Mouse (Mus musculus) lung, embryonic 14.5 days (tissue): ENCODE measurements around the gene Urad. TPM values are rescaled to one million over a fixed set of nuclear protein-coding genes. Genes with fewer than 3 reads are reported as not detected.

Experiments
- ATAC-seq: fragments of 200-750 bp; cut with Nextera tagmentation; 2 replicates; pipeline ENCODE4 v1.8.0; 2017; ENCODE audit warnings: mild to moderate bottlenecking, moderate TSS enrichment, moderate library complexity; ENCODE audit not compliant: insufficient read depth
- DNase-seq: peaks from one replicate; pipeline ENCODE4 v3.0.0-alpha.2; 2015
- H3K27ac ChIP-seq: fragments of 300-500 bp; sonication (generic); 2 replicates; pipeline ENCODE4 v1.5.1; 2014; ENCODE audit warnings: low read depth, mild to moderate bottlenecking, moderate library complexity
- H3K27me3 ChIP-seq: fragments of 300-500 bp; sonication (generic); 2 replicates; pipeline ENCODE4 v1.6.1; 2014; ENCODE audit warnings: low read length, control low read depth; ENCODE audit not compliant: insufficient read depth
- H3K36me3 ChIP-seq: fragments of 300-500 bp; sonication (generic); 2 replicates; pipeline ENCODE4 v1.6.1; 2014; ENCODE audit warnings: control low read depth; ENCODE audit not compliant: insufficient read depth
- H3K4me1 ChIP-seq: fragments of 300-500 bp; sonication (generic); 2 replicates; pipeline ENCODE4 v1.6.1; 2014; ENCODE audit warnings: antibody characterized with exemption, control low read depth; ENCODE audit not compliant: insufficient read depth
- H3K4me2 ChIP-seq: fragments of 300-500 bp; sonication (generic); 2 replicates; pipeline ENCODE4 v1.6.1; 2014; ENCODE audit warnings: mild to moderate bottlenecking
- H3K4me3 ChIP-seq: fragments of 300-500 bp; sonication (generic); 2 replicates; pipeline ENCODE4 v1.5.1; 2014; ENCODE audit warnings: low read depth, low read length
- H3K9ac ChIP-seq: fragments of 300-500 bp; sonication (generic); 2 replicates; pipeline ENCODE4 v1.6.1; 2014
- H3K9me3 ChIP-seq: fragments of 300-500 bp; sonication (generic); 2 replicates; pipeline ENCODE4 v1.6.1; 2016; ENCODE audit warnings: low read depth, low read length, control low read depth
- CTCF ChIP-seq: IDR thresholded peaks from 2 replicates; pipeline ENCODE4 v1.5.1; 2016; ENCODE audit warnings: antibody characterized with exemption, low read depth
- WGBS: fragments of 180-500 bp; shearing (Covaris S2); extraction: QIAGEN DNeasy Blood & Tissue Kit; methylation state at CpG from one replicate; pipeline ENCODE4 v1.1.7; 2014; 5-methylcytosine and 5-hydroxymethylcytosine counted together
- polyA plus RNA-seq: library from polyadenylated mRNA; unstranded; fragments of >200 nt; fragmentation: Nextera tagmentation; extraction: Ambion mirVana; gene quantifications from 2 replicates; pipeline ENCODE4 v1.2.1, GENCODE M21; 2014

Gene Urad
- polyA plus RNA-seq, 1 experiment from 2014 or later, result not detected

DNA sequence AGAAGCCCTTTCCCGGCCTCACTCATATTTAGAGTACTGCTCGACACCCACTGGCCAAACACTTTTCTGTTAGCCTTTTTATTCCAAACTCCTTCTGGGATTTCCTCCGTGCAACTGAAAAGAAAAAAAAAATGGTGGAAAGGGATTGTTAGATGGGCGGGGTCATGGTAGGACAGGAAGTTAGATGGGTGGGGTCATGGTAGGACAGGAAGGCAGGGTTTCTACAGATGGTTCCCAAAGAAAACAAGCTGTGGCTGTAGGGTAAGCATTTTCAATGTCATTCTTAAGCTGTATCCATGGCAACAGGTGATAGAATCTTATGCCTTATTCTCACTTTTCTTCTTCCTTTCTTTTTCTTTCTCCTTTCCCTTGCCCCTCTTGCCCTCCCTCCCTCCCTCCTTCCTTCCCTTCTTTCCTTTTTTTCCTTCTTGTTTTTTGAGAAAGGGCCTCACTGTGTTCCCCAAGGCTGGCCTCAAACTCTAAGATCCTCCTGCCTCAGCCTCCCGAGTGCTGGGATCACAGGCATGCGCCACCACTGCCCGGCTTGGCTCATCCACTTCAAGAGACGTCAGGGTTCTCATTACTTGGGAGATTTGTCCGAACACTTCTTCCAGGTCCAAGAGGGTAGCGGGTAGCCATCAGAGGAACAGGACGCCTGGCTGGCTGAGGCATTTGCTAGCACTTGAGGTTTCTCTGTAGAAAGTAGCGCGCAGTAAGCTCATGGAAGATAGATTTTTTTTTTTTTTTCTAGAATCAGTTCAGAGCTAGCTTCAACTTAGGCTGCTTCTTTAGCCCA lies 34.2 kb upstream of the Urad start:
- no peak overlapping the region for H3K9ac ChIP-seq
- no peak overlapping the region for H3K4me3 ChIP-seq
- no peaks in the 10 kb centered on the region for H3K27me3 ChIP-seq
- DNase-seq (no peak), ATAC-seq (no peak)
- H3K4me1 ChIP-seq, result no peaks in the 10 kb centered on the region
- H3K9me3 ChIP-seq, result no peaks in the 10 kb centered on the region
- H3K36me3 ChIP-seq, result no peaks in the 10 kb centered on the region
- WGBS, result 87% methylated on average over 13 of the region's 13 CpGs
- no peak overlapping the region for H3K4me2 ChIP-seq
- TF ChIP-seq CTCF, result no peak
- no peak overlapping the region for H3K27ac ChIP-seq

DNA sequence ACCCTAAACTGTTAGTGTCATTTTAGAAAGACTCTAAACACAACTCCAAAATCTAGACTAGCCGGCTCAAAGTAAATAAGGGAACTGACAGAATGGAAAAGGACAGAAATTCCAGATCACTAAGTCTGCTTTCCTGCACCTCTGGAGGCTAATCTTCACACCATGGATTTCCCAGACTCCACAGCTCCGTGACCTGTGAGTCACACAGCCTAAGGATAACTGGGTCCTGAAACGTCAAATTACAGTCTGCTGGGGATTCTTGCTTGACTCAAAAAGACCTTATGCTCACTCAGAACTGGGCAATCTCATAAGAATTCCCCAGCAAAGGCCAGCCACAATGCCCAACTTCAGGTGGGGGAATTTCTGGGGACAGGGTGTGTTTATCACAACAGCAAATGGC lies 33.5 kb upstream of the Urad start:
- Histone ChIP-seq H3K27ac (no peak overlapping the region), H3K4me3 (no peak overlapping the region), H3K27me3 (no peaks in the 10 kb centered on the region), H3K9ac (no peak overlapping the region), H3K4me1 (no peaks in the 10 kb centered on the region), H3K9me3 (no peaks in the 10 kb centered on the region), H3K4me2 (no peak overlapping the region), H3K36me3 (no peaks in the 10 kb centered on the region)
- no peak for DNase-seq
- WGBS, result 50% methylated on average over 3 of the region's 3 CpGs
- TF ChIP-seq CTCF, result no peak
- ATAC-seq, result no peak

DNA sequence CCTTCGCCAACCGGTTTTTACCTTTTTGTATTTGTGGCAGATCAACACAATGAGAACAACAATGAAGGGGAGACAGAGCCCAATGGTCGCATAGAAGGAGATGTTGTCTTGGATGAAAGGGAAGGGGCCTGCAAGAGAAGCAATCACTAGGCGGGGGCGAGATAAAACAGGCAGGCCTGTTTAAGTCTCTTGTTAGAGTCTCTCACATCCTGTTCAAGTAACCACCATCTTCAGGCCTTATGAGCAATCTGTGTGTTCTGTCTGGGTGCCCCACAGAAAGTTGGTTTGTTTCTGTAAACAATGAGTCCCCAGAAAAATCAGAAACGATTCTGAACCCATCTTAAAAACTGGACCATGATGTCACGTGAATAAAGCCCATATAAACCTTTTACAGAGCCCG lies 32.7 kb upstream of the Urad start:
- no peaks in the 10 kb centered on the region for H3K9me3 ChIP-seq
- H3K4me2 ChIP-seq, result no peak overlapping the region
- H3K4me1 ChIP-seq, result no peaks in the 10 kb centered on the region
- 75% methylated on average over 8 of the region's 8 CpGs for WGBS
- H3K9ac ChIP-seq, result no peak overlapping the region
- DNase-seq (no peak), ATAC-seq (no peak)
- no peaks in the 10 kb centered on the region for H3K27me3 ChIP-seq
- no peaks in the 10 kb centered on the region for H3K36me3 ChIP-seq
- H3K4me3 ChIP-seq, result no peak overlapping the region
- no peak overlapping the region for H3K27ac ChIP-seq
- TF ChIP-seq CTCF, result no peak

- no peak for TF ChIP-seq CTCF
- H3K27ac ChIP-seq, result no peak overlapping the region
- 53% methylated on average over 17 of the region's 17 CpGs for WGBS
- no peak overlapping the region for H3K9ac ChIP-seq
- H3K4me3 ChIP-seq, result no peak overlapping the region
- H3K4me1 ChIP-seq, result no peaks in the 10 kb centered on the region
- H3K36me3 ChIP-seq, result no peaks in the 10 kb centered on the region
- H3K9me3 ChIP-seq, result no peaks in the 10 kb centered on the region
- DNase-seq (no peak), ATAC-seq (no peak)
- H3K27me3 ChIP-seq, result no peaks in the 10 kb centered on the region
- no peak overlapping the region for H3K4me2 ChIP-seq
Measured at GRCm38 (mm10) chr5:147354161-147354780, 32.0 kb upstream of the Urad start.

DNA sequence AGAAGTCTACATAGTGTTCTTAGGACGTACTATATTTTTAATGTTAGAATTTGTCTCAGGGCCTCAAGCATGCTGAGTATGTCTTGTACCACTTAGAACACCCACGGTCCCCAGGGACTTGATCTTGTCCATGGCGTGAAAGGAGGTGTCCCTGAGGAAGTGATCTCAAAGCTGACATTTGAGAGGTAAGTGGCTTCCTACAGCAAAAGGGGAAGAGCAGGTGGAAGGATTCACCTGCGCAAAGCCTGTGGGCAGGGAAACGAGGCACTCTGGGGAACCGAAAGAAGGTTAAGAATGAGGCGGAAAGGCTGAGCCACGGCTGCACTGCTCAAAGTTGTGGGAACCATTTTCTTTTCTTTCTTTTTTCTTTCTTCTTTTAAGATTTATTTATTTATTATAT lies 29.7 kb upstream of the Urad start:
- DNase-seq (no peak), ATAC-seq (no peak)
- Histone ChIP-seq H3K9me3 (no peaks in the 10 kb centered on the region), H3K4me1 (no peaks in the 10 kb centered on the region), H3K4me3 (no peak overlapping the region), H3K27me3 (no peaks in the 10 kb centered on the region), H3K9ac (no peak overlapping the region), H3K36me3 (no peaks in the 10 kb centered on the region), H3K27ac (no peak overlapping the region), H3K4me2 (no peak overlapping the region)
- WGBS, result 87% methylated on average over 8 of the region's 8 CpGs
- TF ChIP-seq CTCF, result no peak

DNA sequence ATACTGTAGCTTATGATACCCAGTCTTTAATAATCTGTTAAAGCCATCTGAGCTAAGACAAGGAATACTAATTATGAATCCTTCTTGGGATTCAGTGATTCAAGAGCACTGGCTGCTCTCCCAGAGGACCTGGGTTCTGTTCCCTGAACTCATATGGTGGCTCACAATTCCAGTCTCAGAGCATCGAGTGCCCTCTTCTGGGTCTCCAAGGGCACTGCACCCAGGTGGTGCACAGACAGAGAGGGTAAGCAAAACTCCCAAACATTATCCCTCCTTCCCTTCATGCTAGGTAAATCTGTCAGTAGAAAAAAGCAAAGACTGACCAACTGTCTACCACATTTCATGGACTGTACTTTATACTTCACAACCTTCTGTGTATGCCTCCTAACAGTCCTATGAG lies 23.7 kb upstream of the Urad start:
- no peak overlapping the region for H3K27ac ChIP-seq
- no peak for DNase-seq
- H3K4me1 ChIP-seq, result no peaks in the 10 kb centered on the region
- H3K36me3 ChIP-seq, result no peaks in the 10 kb centered on the region
- H3K4me2 ChIP-seq, result no peak overlapping the region
- no peaks in the 10 kb centered on the region for H3K27me3 ChIP-seq
- no peak overlapping the region for H3K4me3 ChIP-seq
- no peak for ATAC-seq
- no peak overlapping the region for H3K9ac ChIP-seq
- no peak for TF ChIP-seq CTCF
- 79% methylated on average over 1 of the region's 1 CpGs for WGBS
- no peaks in the 10 kb centered on the region for H3K9me3 ChIP-seq

- Histone ChIP-seq H3K9me3 (no peaks in the 10 kb centered on the region), H3K36me3 (no peaks in the 10 kb centered on the region), H3K9ac (no peak overlapping the region), H3K4me1 (no peaks in the 10 kb centered on the region), H3K4me2 (no peak overlapping the region), H3K27ac (no peak overlapping the region), H3K4me3 (no peak overlapping the region), H3K27me3 (no peaks in the 10 kb centered on the region)
- ATAC-seq, result no peak
- DNase-seq, result no peak
- WGBS, result 78% methylated on average over 10 of the region's 10 CpGs
- no peak for TF ChIP-seq CTCF
Measured at GRCm38 (mm10) chr5:147343904-147344303, 21.7 kb upstream of the Urad start.
